Mouse (Mus musculus): ENCODE data around the gene F11r. TPM values are rescaled to one million over a fixed set of nuclear protein-coding genes. Genes with fewer than 3 reads are reported as not detected.

F11r gene
- polyA plus RNA-seq, 1 experiment from 2014 or later: 95.8 TPM

- no peak overlapping the region for H3K4me3 ChIP-seq (ENCODE audit: low read depth, low read length)
- ATAC-seq (ENCODE audit: low FRiP score, low TSS enrichment) (peak; percentile 46; the same call in 1 of the 2 replicates), DNase-seq (ENCODE audit: low spot score) (no peak)
- H3K9me3 ChIP-seq (ENCODE audit: control insufficient read depth, low read length): no peaks in the 10 kb centered on the region
- H3K27ac ChIP-seq (replicated peaks): no peak overlapping the region
- no peak for TF ChIP-seq EP300 (optimal IDR thresholded peaks at IDR 0.05)
- TF ChIP-seq CTCF (IDR thresholded peaks at IDR 0.05; ENCODE audit: low read depth): no peak
- H3K27me3 ChIP-seq (ENCODE audit: control insufficient read depth, insufficient read depth, low read length): no peaks in the 10 kb centered on the region
- H3K4me2 ChIP-seq (replicated peaks; ENCODE audit: low read depth): no peak overlapping the region
- no peaks in the 10 kb centered on the region for H3K4me1 ChIP-seq (replicated peaks; ENCODE audit: control insufficient read depth, insufficient read depth)
- H3K9ac ChIP-seq (ENCODE audit: low read length): no peak overlapping the region
- 84% methylated on average over 1 of the region's 1 CpGs for WGBS
- H3K36me3 ChIP-seq (ENCODE audit: control insufficient read depth, insufficient read depth, low read length): peaks cover 5% of the 10 kb centered on the region; the same call in 1 of the 2 replicates
Measured at GRCm38 (mm10) chr1:171457568-171457967, 20.2 kb downstream of the F11r start.

DNA sequence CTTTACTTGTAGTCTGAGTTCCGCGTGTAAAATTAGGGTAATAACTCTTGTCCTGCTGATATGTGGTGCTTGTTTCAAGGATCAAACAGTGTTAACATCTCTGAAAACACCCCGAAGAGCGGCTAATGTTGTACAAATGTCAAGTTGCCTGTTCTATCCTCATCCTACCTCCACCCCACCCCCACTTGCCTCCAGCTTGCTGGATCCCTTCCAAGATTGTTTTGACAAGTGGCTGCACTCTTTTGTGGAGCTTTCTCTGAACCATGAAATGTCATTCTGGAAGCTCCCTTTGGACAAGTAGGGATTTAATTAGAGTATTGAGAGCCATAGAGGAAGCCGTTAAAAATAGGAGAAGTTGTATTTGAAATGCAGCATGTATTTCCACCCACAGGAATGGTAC is 22.5 kb downstream of the F11r start:
- ATAC-seq (ENCODE audit: low FRiP score, low TSS enrichment): no peak
- Histone ChIP-seq H3K4me3 (ENCODE audit: low read depth, low read length) (no peak overlapping the region), H3K9me3 (ENCODE audit: control insufficient read depth, low read length) (no peaks in the 10 kb centered on the region), H3K27ac (replicated peaks) (no peak overlapping the region), H3K4me2 (replicated peaks; ENCODE audit: low read depth) (no peak overlapping the region), H3K9ac (ENCODE audit: low read length) (no peak overlapping the region), H3K4me1 (replicated peaks; ENCODE audit: control insufficient read depth, insufficient read depth) (no peaks in the 10 kb centered on the region), H3K27me3 (ENCODE audit: control insufficient read depth, insufficient read depth, low read length) (no peaks in the 10 kb centered on the region), H3K36me3 (ENCODE audit: control insufficient read depth, insufficient read depth, low read length) (peaks cover 5% of the 10 kb centered on the region; the same call in 1 of the 2 replicates)
- no peak for TF ChIP-seq EP300 (optimal IDR thresholded peaks at IDR 0.05)
- no peak for TF ChIP-seq CTCF (IDR thresholded peaks at IDR 0.05; ENCODE audit: low read depth)
- 46% methylated on average over 5 of the region's 5 CpGs for WGBS
- no peak for DNase-seq (ENCODE audit: low spot score)

DNA sequence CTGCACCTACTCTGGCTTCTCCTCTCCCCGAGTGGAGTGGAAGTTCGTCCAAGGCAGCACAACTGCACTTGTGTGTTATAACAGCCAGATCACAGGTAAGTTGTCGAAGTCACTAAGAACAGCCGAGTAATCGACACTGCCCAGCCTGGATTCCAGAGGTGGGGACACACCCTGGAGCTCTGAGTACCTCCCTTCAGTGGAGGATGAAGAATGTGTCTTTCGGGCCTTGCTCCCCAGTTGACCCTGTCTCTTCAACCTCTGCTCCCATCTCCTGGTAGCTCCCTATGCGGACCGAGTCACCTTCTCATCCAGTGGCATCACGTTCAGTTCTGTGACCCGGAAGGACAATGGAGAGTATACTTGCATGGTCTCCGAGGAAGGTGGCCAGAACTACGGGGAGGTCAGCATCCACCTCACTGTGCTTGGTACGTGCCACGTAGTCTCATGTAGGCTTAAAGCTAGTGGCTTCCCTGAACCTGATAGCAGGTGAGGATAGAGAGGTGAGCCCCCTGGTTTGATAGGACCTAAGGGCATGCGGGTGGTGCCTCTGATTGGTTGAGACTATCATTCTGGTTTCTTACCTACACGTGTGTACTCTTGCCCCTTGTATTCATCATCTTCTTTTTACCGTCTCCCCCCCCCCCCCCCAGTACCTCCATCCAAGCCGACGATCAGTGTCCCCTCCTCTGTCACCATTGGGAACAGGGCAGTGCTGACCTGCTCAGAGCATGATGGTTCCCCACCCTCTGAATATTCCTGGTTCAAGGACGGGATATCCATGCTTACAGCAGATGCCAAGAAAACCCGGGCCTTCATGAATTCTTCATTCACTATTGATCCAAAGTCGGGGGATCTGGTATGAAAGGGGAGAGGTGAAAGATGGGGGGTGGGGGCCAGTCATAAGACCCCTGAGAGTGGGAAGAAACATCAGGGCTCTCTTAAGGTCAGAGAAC is 23.5 kb downstream of the F11r start:
- 87% methylated on average over 22 of the region's 22 CpGs for WGBS

GRCm38 (mm10) chr1:171463133-171463532 is 25.8 kb downstream of the F11r start:
- Histone ChIP-seq H3K4me1 (replicated peaks; ENCODE audit: control insufficient read depth, insufficient read depth) (no peaks in the 10 kb centered on the region), H3K4me2 (replicated peaks; ENCODE audit: low read depth) (no peak overlapping the region), H3K27me3 (ENCODE audit: control insufficient read depth, insufficient read depth, low read length) (no peaks in the 10 kb centered on the region), H3K4me3 (ENCODE audit: low read depth, low read length) (no peak overlapping the region), H3K36me3 (ENCODE audit: control insufficient read depth, insufficient read depth, low read length) (peaks cover 5% of the 10 kb centered on the region; the same call in 1 of the 2 replicates), H3K9ac (ENCODE audit: low read length) (no peak overlapping the region), H3K9me3 (ENCODE audit: control insufficient read depth, low read length) (no peaks in the 10 kb centered on the region), H3K27ac (replicated peaks) (no peak overlapping the region)
- ATAC-seq (ENCODE audit: low FRiP score, low TSS enrichment) (no peak), DNase-seq (ENCODE audit: low spot score) (no peak)
- TF ChIP-seq EP300 (optimal IDR thresholded peaks at IDR 0.05) (no peak), CTCF (IDR thresholded peaks at IDR 0.05; ENCODE audit: low read depth) (peak; percentile 18; the same call in 1 of the 2 replicates)
- 78% methylated on average over 3 of the region's 3 CpGs for WGBS

More for the DNA sequence above, 23.5 kb downstream of the F11r start:
- Histone ChIP-seq H3K27ac (replicated peaks) (no peak overlapping the region), H3K9ac (ENCODE audit: low read length) (no peak overlapping the region), H3K4me2 (replicated peaks; ENCODE audit: low read depth) (no peak overlapping the region), H3K4me1 (replicated peaks; ENCODE audit: control insufficient read depth, insufficient read depth) (no peaks in the 10 kb centered on the region), H3K9me3 (ENCODE audit: control insufficient read depth, low read length) (no peaks in the 10 kb centered on the region), H3K36me3 (ENCODE audit: control insufficient read depth, insufficient read depth, low read length) (peaks cover 5% of the 10 kb centered on the region; the same call in 1 of the 2 replicates), H3K27me3 (ENCODE audit: control insufficient read depth, insufficient read depth, low read length) (no peaks in the 10 kb centered on the region), H3K4me3 (ENCODE audit: low read depth, low read length) (no peak overlapping the region)
- no peak for DNase-seq (ENCODE audit: low spot score)
- TF ChIP-seq EP300 (optimal IDR thresholded peaks at IDR 0.05): no peak
- TF ChIP-seq CTCF (IDR thresholded peaks at IDR 0.05; ENCODE audit: low read depth): no peak
- ATAC-seq (ENCODE audit: low FRiP score, low TSS enrichment): no peak; the same call in 1 of the 2 replicates

DNA sequence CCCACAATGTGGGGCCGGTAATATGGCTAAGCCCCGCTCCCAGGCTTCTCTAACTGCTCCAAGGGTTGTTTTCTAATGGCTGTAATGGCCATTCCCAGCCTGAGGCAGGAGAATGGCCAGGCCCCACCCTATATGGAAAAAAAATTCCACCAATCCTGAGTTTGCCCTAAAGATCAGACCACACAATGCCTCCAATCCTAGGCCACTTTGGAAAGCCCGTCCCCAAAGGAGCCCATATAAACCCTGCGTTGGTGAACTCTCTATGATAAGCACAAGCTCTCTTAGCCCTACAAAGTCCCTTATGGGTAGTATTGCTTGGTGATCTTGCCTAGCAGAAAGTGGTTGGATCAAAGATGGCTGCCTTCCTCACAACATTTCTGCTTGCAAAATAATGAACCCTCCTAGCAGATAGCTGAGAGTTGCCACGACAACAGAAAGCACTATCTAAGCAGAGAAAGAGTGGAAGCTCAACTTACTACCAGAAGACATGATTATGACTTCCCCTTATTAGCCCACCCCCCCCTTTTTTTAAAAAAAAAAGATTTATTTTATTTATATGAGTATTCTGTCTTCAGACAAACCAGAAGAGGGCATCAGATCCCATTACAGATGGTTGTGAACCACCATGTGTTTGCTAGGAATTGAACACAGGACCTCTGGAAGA is 28.5 kb downstream of the F11r start:
- no peak for DNase-seq (ENCODE audit: low spot score)
- ATAC-seq (ENCODE audit: low FRiP score, low TSS enrichment): no peak
- H3K4me3 ChIP-seq (ENCODE audit: low read depth, low read length): no peak overlapping the region
- no peak overlapping the region for H3K27ac ChIP-seq (replicated peaks)
- 90% methylated on average over 5 of the region's 5 CpGs for WGBS
- H3K9me3 ChIP-seq (ENCODE audit: control insufficient read depth, low read length): no peaks in the 10 kb centered on the region
- H3K4me1 ChIP-seq (replicated peaks; ENCODE audit: control insufficient read depth, insufficient read depth): no peaks in the 10 kb centered on the region
- H3K36me3 ChIP-seq (ENCODE audit: control insufficient read depth, insufficient read depth, low read length): peaks cover 5% of the 10 kb centered on the region; the same call in 1 of the 2 replicates
- no peak overlapping the region for H3K4me2 ChIP-seq (replicated peaks; ENCODE audit: low read depth)
- no peak overlapping the region for H3K9ac ChIP-seq (ENCODE audit: low read length)
- no peak for TF ChIP-seq CTCF (IDR thresholded peaks at IDR 0.05; ENCODE audit: low read depth)
- TF ChIP-seq EP300 (optimal IDR thresholded peaks at IDR 0.05): no peak
- no peaks in the 10 kb centered on the region for H3K27me3 ChIP-seq (ENCODE audit: control insufficient read depth, insufficient read depth, low read length)

Data from stomach, postnatal 0 days (tissue).